Mouse (Mus musculus) liver, embryonic 14.5 days (tissue): ENCODE results near the gene Limk2. TPM values are rescaled to one million over a fixed set of nuclear protein-coding genes. Genes with fewer than 3 reads are reported as not detected.

Experiments
- ATAC-seq: fragments of 200-750 bp; cut with Nextera tagmentation; 2 replicates; pipeline ENCODE4 v1.8.0; 2017; ENCODE audit warnings: moderate number of reproducible peaks, mild to moderate bottlenecking, moderate library complexity; ENCODE audit not compliant: insufficient read depth
- DNase-seq, 3 experiments: peaks; one replicate each; pipeline ENCODE4 v3.0.0-alpha.2; 2012 to 2013; ENCODE audit warnings: low read depth in 3 of 3, low spot score in 3 of 3
- H3K27ac ChIP-seq: fragments of 300-500 bp; sonication (generic); 2 replicates; pipeline ENCODE4 v1.5.1; 2014; ENCODE audit warnings: moderate library complexity, mild to moderate bottlenecking, control low read depth, inconsistent platforms
- H3K27me3 ChIP-seq: fragments of 300-500 bp; sonication (generic); 2 replicates; pipeline ENCODE4 v1.6.1; 2014; ENCODE audit warnings: mild to moderate bottlenecking, low read length, moderate library complexity; ENCODE audit not compliant: control insufficient read depth, insufficient read depth
- H3K36me3 ChIP-seq: fragments of 300-500 bp; sonication (generic); replicated peaks from 2 replicates; pipeline ENCODE4 v1.6.1; 2014; ENCODE audit warnings: low read depth; ENCODE audit not compliant: control insufficient read depth, insufficient read depth
- H3K4me1 ChIP-seq, 2 experiments: fragments of 200-500 bp in 1 of 2; fragments of 300-500 bp in 1 of 2; sonication (generic) in 1 of 2; replicated peaks; 2 replicates each; pipeline ENCODE4 v1.6.1; 2012 to 2014; ENCODE audit warnings: antibody characterized with exemption in 1 of 2, inconsistent platforms in 1 of 2, low read length in 1 of 2; ENCODE audit not compliant: control insufficient read depth in 2 of 2, insufficient read depth in 2 of 2
- H3K4me2 ChIP-seq: fragments of 300-500 bp; sonication (generic); 2 replicates; pipeline ENCODE4 v1.6.1; 2014; ENCODE audit warnings: low read depth, mild to moderate bottlenecking, control low read depth, moderate library complexity
- H3K4me3 ChIP-seq, 2 experiments: fragments of 200-500 bp in 1 of 2; fragments of 300-500 bp in 1 of 2; sonication (generic) in 1 of 2; 2 replicates each; pipeline ENCODE4 v1.5.1; 2012 to 2014; ENCODE audit warnings: low read depth in 2 of 2, low read length in 2 of 2, mild to moderate bottlenecking in 2 of 2, control low read depth in 1 of 2, inconsistent platforms in 1 of 2, moderate library complexity in 1 of 2; ENCODE audit not compliant: insufficient read depth in 1 of 2
- H3K9ac ChIP-seq: fragments of 300-500 bp; sonication (generic); replicated peaks from 2 replicates; pipeline ENCODE4 v1.6.1; 2014; ENCODE audit warnings: mild to moderate bottlenecking, control low read depth, moderate library complexity
- H3K9me3 ChIP-seq: fragments of 300-500 bp; sonication (generic); 2 replicates; pipeline ENCODE4 v1.6.1; 2016; ENCODE audit warnings: low read length, mixed read lengths; ENCODE audit not compliant: control insufficient read depth
- CTCF ChIP-seq: IDR thresholded peaks from 2 replicates; pipeline ENCODE4 v1.5.1; 2016; ENCODE audit warnings: antibody characterized with exemption, low read depth, control low read depth
- EP300 ChIP-seq: IDR thresholded peaks from 2 replicates; pipeline ENCODE4 v1.6.1; 2016; ENCODE audit warnings: antibody characterized with exemption, low read depth
- WGBS: fragments of 180-500 bp; shearing (Covaris S2); extraction: QIAGEN DNeasy Blood & Tissue Kit; methylation state at CpG from one replicate; pipeline ENCODE4 v1.1.7; 2014; ENCODE audit not compliant: insufficient replicate concordance; 5-methylcytosine and 5-hydroxymethylcytosine counted together
- polyA plus RNA-seq, 2 experiments: library from polyadenylated mRNA; depleted of rRNA in 1 of 2; stranded (reverse) in 1 of 2; unstranded in 1 of 2; fragments of >200 nt; fragmentation: Nextera tagmentation in 1 of 2; extraction: Ambion mirVana in 1 of 2; gene quantifications; 2 replicates each; pipeline versions ENCODE4 v1.2.1 to v1.2.3; 2012 to 2014

Gene Limk2
- polyA plus RNA-seq, 2 experiments: 7.0 to 7.1 TPM

GRCm38 (mm10) chr11:3431515-3431914 is 22.5 kb upstream of the Limk2 start:
- Histone ChIP-seq H3K4me2 (no peak overlapping the region), H3K9me3 (no peaks in the 10 kb centered on the region), H3K27ac (no peak overlapping the region), H3K4me1 (no peaks in the 10 kb centered on the region), H3K4me3 (no peak overlapping the region), H3K27me3 (no peaks in the 10 kb centered on the region), H3K9ac (no peak overlapping the region), H3K36me3 (no peaks in the 10 kb centered on the region)
- 69% methylated on average over 3 of the region's 3 CpGs for WGBS
- no peak for ATAC-seq
- no peak for DNase-seq
- no peak for TF ChIP-seq CTCF
- TF ChIP-seq EP300: no peak

GRCm38 (mm10) chr11:3428632-3429031 is 19.6 kb upstream of the Limk2 start:
- ATAC-seq (no peak), DNase-seq (no peak)
- WGBS: 63% methylated on average over 7 of the region's 7 CpGs
- H3K9me3 ChIP-seq: no peaks in the 10 kb centered on the region
- no peak overlapping the region for H3K9ac ChIP-seq
- no peaks in the 10 kb centered on the region for H3K36me3 ChIP-seq
- no peak overlapping the region for H3K4me3 ChIP-seq
- no peak overlapping the region for H3K27ac ChIP-seq
- H3K27me3 ChIP-seq: no peaks in the 10 kb centered on the region
- H3K4me2 ChIP-seq: no peak overlapping the region
- TF ChIP-seq EP300: no peak
- no peak for TF ChIP-seq CTCF
- H3K4me1 ChIP-seq: no peaks in the 10 kb centered on the region

DNA sequence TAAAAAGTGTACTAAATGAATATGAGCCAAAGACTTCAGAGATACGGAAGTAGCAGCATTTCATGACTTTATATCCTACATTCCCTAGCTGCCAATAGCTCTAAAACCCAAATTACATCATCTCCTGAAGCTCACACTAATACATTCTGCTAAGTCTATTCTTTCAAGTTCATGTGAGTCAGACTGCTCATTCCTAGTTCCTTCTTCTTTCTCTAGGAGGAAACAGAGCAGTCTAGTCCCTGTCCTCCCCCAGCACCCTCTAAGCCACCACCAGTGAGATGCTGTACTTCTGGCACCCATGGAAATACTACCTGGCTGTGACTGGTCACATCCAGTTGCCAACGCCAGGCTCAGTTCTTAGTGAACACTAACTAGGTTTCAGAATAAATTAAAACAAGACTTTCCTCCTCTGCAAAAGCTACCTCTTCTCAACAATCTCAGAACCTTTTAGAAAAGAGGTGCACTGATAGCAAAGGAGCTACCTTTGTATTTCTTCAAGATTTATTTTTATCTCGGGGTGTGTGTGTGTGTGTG is 18.8 kb upstream of the Limk2 start:
- DNase-seq: no peak
- 68% methylated on average over 3 of the region's 3 CpGs for WGBS
- no peak for TF ChIP-seq EP300
- TF ChIP-seq CTCF: no peak
- Histone ChIP-seq H3K36me3 (no peaks in the 10 kb centered on the region), H3K27ac (no peak overlapping the region), H3K9ac (no peak overlapping the region), H3K9me3 (no peaks in the 10 kb centered on the region), H3K4me1 (no peaks in the 10 kb centered on the region), H3K4me3 (no peak overlapping the region), H3K27me3 (no peaks in the 10 kb centered on the region), H3K4me2 (no peak overlapping the region)
- ATAC-seq: no peak

DNA sequence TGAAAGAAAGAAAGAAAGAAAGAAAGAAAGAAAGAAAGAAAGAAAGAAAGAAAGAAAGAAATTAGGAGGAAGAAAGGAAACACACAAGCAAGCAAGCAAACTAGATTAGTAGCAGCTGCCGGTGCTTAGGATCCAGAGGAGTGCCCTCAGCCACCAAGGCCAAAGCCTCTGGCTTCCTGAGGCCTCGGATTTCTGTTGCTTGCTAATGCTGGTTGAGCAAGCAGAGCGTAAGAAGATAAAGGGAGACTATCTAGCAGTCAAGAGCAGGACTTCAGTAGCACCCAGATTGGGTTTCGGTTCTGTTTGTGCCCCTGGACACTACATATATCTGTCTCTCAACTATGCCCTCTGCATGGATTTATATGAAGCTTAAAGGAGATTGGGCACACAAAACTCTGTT is 13.3 kb upstream of the Limk2 start:
- H3K9ac ChIP-seq: no peak overlapping the region
- no peak overlapping the region for H3K4me3 ChIP-seq
- H3K4me1 ChIP-seq: 0 out of 4 replicates have a peak, but pooled peaks cover 0 to 3% of the 10 kb centered on the region in 2 experiments
- TF ChIP-seq EP300 (no peak), CTCF (no peak)
- no peak overlapping the region for H3K27ac ChIP-seq
- DNase-seq (no peak), ATAC-seq (no peak)
- no peaks in the 10 kb centered on the region for H3K9me3 ChIP-seq
- H3K27me3 ChIP-seq: no peaks in the 10 kb centered on the region
- no peak overlapping the region for H3K4me2 ChIP-seq
- 65% methylated on average over 4 of the region's 4 CpGs for WGBS
- H3K36me3 ChIP-seq: no peaks in the 10 kb centered on the region

- Histone ChIP-seq H3K27ac (no peak overlapping the region), H3K4me3 (no peak overlapping the region), H3K36me3 (no peaks in the 10 kb centered on the region), H3K9me3 (no peaks in the 10 kb centered on the region), H3K9ac (no peak overlapping the region), H3K27me3 (no peaks in the 10 kb centered on the region), H3K4me1 (0 out of 4 replicates have a peak, but pooled peaks cover 0 to 3% of the 10 kb centered on the region in 2 experiments), H3K4me2 (no peak overlapping the region)
- TF ChIP-seq CTCF (no peak), EP300 (no peak)
- DNase-seq (no peak), ATAC-seq (no peak)
- 37% methylated on average over 4 of the region's 4 CpGs for WGBS
Measured at GRCm38 (mm10) chr11:3418741-3419140, 9.8 kb upstream of the Limk2 start.
